Mouse (Mus musculus): ENCODE results near the gene Afg3l1.
"Not testable (repeated sequence)": the region's sequence is repeated elsewhere in the genome, so short reads cannot be mapped to it uniquely, and the experiment has no call there.

GRCm38 (mm10) chr8:123430936-123431335 lies 46.8 kb upstream of the Afg3l1 start:
- TF ChIP-seq CTCF (conservative IDR thresholded peaks at IDR 0.05; ENCODE audit: low read length); POU5F1 (IDR thresholded peaks at IDR 0.05; ENCODE audit: borderline replicate concordance, low read length): not testable (repeated sequence)
